Mouse (Mus musculus) CH12.LX (cell line): ENCODE data around the gene D16Ertd472e. TPM values are rescaled to one million over a fixed set of nuclear protein-coding genes. Genes with fewer than 3 reads are reported as not detected.

ENCODE experiments used
- DNase-seq: peaks from one replicate; pipeline ENCODE4 v3.0.0-alpha.2; 2013; ENCODE audit errors: extremely low read depth
- H3K27ac ChIP-seq: 2 replicates; pipeline ENCODE4 v1.5.1; 2012; ENCODE audit warnings: low read depth, mild to moderate bottlenecking, control low read depth, moderate library complexity; ENCODE audit not compliant: insufficient read depth
- H3K27me3 ChIP-seq: replicated peaks from 2 replicates; pipeline ENCODE3; 2012; ENCODE audit warnings: inconsistent platforms
- H3K36me3 ChIP-seq, 2 experiments: replicated peaks in 1 of 2; 2 replicates each; pipeline versions ENCODE3 to v1.6.1; 2012; ENCODE audit warnings: inconsistent platforms in 1 of 2, low read length in 1 of 2, mild to moderate bottlenecking in 1 of 2, mixed read lengths in 1 of 2, moderate library complexity in 1 of 2; ENCODE audit not compliant: control insufficient read depth in 1 of 2, insufficient read depth in 1 of 2
- H3K4me1 ChIP-seq, 2 experiments: 2 replicates each; pipeline ENCODE4 v1.6.1; 2012; ENCODE audit warnings: inconsistent platforms in 1 of 2, moderate library complexity in 1 of 2; ENCODE audit not compliant: insufficient read depth in 2 of 2, control insufficient read depth in 1 of 2
- H3K4me2 ChIP-seq: 2 replicates; pipeline ENCODE4 v1.6.1; 2012; ENCODE audit warnings: low read depth, mild to moderate bottlenecking, control low read depth; ENCODE audit not compliant: poor library complexity, insufficient read depth, severe bottlenecking
- H3K4me3 ChIP-seq, 3 experiments: fragments of 150-350 bp in 1 of 3; sonication (generic) in 1 of 3; replicated peaks in 1 of 3; 2 replicates each; pipeline versions ENCODE3 to v1.5.1; 2011 to 2012; ENCODE audit warnings: low read depth in 2 of 3, low read length in 2 of 3, mild to moderate bottlenecking in 2 of 3, moderate library complexity in 2 of 3, control low read depth in 1 of 3, improper control_type of control experiment in 1 of 3, inconsistent platforms in 1 of 3, mixed read lengths in 1 of 3; ENCODE audit not compliant: poor library complexity in 1 of 3
- H3K79me2 ChIP-seq: replicated peaks from 2 replicates; pipeline ENCODE4 v1.6.1; 2012; ENCODE audit warnings: mild to moderate bottlenecking, moderate library complexity; ENCODE audit not compliant: control insufficient read depth, poor library complexity, insufficient read depth, severe bottlenecking; ENCODE audit errors: extremely low read depth
- H3K9ac ChIP-seq: 2 replicates; pipeline ENCODE4 v1.6.1; 2012; ENCODE audit warnings: low read depth, mild to moderate bottlenecking, control low read depth, moderate library complexity; ENCODE audit not compliant: insufficient read depth
- H3K9me3 ChIP-seq: replicated peaks from 2 replicates; pipeline ENCODE3; 2012; ENCODE audit warnings: low read length, inconsistent platforms, mixed read lengths
- BHLHE40 ChIP-seq: IDR thresholded peaks from 2 replicates; pipeline ENCODE4 v1.6.1; 2011; ENCODE audit warnings: mild to moderate bottlenecking, low read depth, low read length, improper control_type of control experiment
- CTCF ChIP-seq, 2 experiments: IDR thresholded peaks in 1 of 2; conservative IDR thresholded peaks in 1 of 2; 2 replicates each; pipeline ENCODE4 v1.5.1; 2011 to 2012; ENCODE audit warnings: low read depth in 2 of 2, low read length in 2 of 2, improper control_type of control experiment in 1 of 2, inconsistent platforms in 1 of 2, mild to moderate bottlenecking in 1 of 2, moderate library complexity in 1 of 2
- E2F4 ChIP-seq: IDR thresholded peaks from 2 replicates; pipeline ENCODE4 v1.6.1; 2011; ENCODE audit warnings: low read depth, low read length, improper control_type of control experiment; ENCODE audit not compliant: insufficient replicate concordance
- EP300 ChIP-seq: IDR thresholded peaks from 2 replicates; pipeline ENCODE4 v1.6.1; 2011; ENCODE audit warnings: low read length, improper control_type of control experiment
- ETS1 ChIP-seq: conservative IDR thresholded peaks from 2 replicates; pipeline ENCODE4 v1.6.1; 2012; ENCODE audit warnings: low read depth, mild to moderate bottlenecking, inconsistent platforms, low read length, improper control_type of control experiment, moderate library complexity
- GABPA ChIP-seq: IDR thresholded peaks from 2 replicates; pipeline ENCODE4 v1.6.1; 2012; ENCODE audit warnings: low read depth, low read length, improper control_type of control experiment, inconsistent platforms; ENCODE audit not compliant: insufficient replicate concordance
- IRF4 ChIP-seq: IDR thresholded peaks from 2 replicates; pipeline ENCODE4 v1.6.1; 2014; ENCODE audit warnings: low read depth, mild to moderate bottlenecking, inconsistent platforms, low read length, improper control_type of control experiment
- JUN ChIP-seq: IDR thresholded peaks from 2 replicates; pipeline ENCODE4 v1.6.1; 2011; ENCODE audit warnings: low read depth, mild to moderate bottlenecking, low read length, improper control_type of control experiment, moderate library complexity; ENCODE audit not compliant: insufficient read depth
- JUND ChIP-seq: conservative IDR thresholded peaks from 2 replicates; pipeline ENCODE4 v1.6.1; 2011; ENCODE audit warnings: low read depth, low read length, improper control_type of control experiment
- KAT2A ChIP-seq: IDR thresholded peaks from 2 replicates; pipeline ENCODE4 v1.6.1; 2012; ENCODE audit warnings: low read length, improper control_type of control experiment, inconsistent platforms; ENCODE audit not compliant: insufficient replicate concordance
- MEF2A ChIP-seq: IDR thresholded peaks from 2 replicates; pipeline ENCODE4 v1.6.1; 2014; ENCODE audit warnings: low read depth, mild to moderate bottlenecking, inconsistent platforms, low read length, improper control_type of control experiment, borderline replicate concordance
- MYC ChIP-seq: IDR thresholded peaks from 2 replicates; pipeline ENCODE4 v1.6.1; 2011; ENCODE audit warnings: low read depth, mild to moderate bottlenecking, improper control_type of control experiment, low read length
- NELFE ChIP-seq: IDR thresholded peaks from 2 replicates; pipeline ENCODE4 v1.6.1; 2011; ENCODE audit warnings: low read depth, low read length, improper control_type of control experiment
- PAX5 ChIP-seq: IDR thresholded peaks from 2 replicates; pipeline ENCODE4 v1.6.1; 2012; ENCODE audit warnings: low read length, inconsistent platforms, mixed read lengths
- POLR2A ChIP-seq: IDR thresholded peaks from 2 replicates; pipeline ENCODE4 v1.6.1; 2011; ENCODE audit warnings: low read depth, mild to moderate bottlenecking, improper control_type of control experiment, low read length
- POLR2AphosphoS2 ChIP-seq: IDR thresholded peaks from 2 replicates; pipeline ENCODE4 v1.6.1; 2011; ENCODE audit warnings: low read depth, low read length, improper control_type of control experiment
- RAD21 ChIP-seq: IDR thresholded peaks from 2 replicates; pipeline ENCODE4 v1.6.1; 2011; ENCODE audit warnings: low read depth, mild to moderate bottlenecking, low read length, improper control_type of control experiment, moderate library complexity
- RCOR1 ChIP-seq: conservative IDR thresholded peaks from 2 replicates; pipeline ENCODE4 v1.6.1; 2012; ENCODE audit warnings: low read depth, mild to moderate bottlenecking, inconsistent platforms, low read length, improper control_type of control experiment
- SIN3A ChIP-seq: IDR thresholded peaks from 2 replicates; pipeline ENCODE4 v1.6.1; 2012; ENCODE audit warnings: low read length, improper control_type of control experiment, inconsistent platforms
- SMC3 ChIP-seq: IDR thresholded peaks from 2 replicates; pipeline ENCODE4 v1.6.1; 2011; ENCODE audit warnings: low read depth, low read length, improper control_type of control experiment
- TBP ChIP-seq: conservative IDR thresholded peaks from 2 replicates; pipeline ENCODE4 v1.6.1; 2011; ENCODE audit warnings: low read depth, low read length, improper control_type of control experiment
- TCF12 ChIP-seq: IDR thresholded peaks from 2 replicates; pipeline ENCODE4 v1.6.1; 2014; ENCODE audit warnings: low read depth, mild to moderate bottlenecking, inconsistent platforms, low read length, improper control_type of control experiment
- ZC3H11A ChIP-seq: IDR thresholded peaks from 2 replicates; pipeline ENCODE4 v1.6.1; 2012; ENCODE audit warnings: low read depth, mild to moderate bottlenecking, inconsistent platforms, low read length, improper control_type of control experiment
- ZKSCAN1 ChIP-seq: IDR thresholded peaks from 2 replicates; pipeline ENCODE4 v1.6.1; 2012; ENCODE audit warnings: low read depth, inconsistent platforms, low read length, improper control_type of control experiment, borderline replicate concordance
- ZNF384 ChIP-seq: IDR thresholded peaks from 2 replicates; pipeline ENCODE4 v1.6.1; 2012; ENCODE audit warnings: low read depth, low read length, improper control_type of control experiment, inconsistent platforms
- dilution Hi-C: fragments of 300-500 bp; cut with MboI; formaldehyde crosslinking; loops from 2 replicates; pipeline ENCODE4 v1.14.3; 2020; ENCODE audit warnings: low sequenced_read_pairs; ENCODE audit not compliant: extremely low pct_unique_long_range_greater_than_20kb, extremely low pct_ligation_motif_present
- in situ Hi-C: fragments of 300-500 bp; cut with MboI; formaldehyde crosslinking; loops from 3 replicates; pipeline ENCODE4 v1.14.3; 2019; ENCODE audit warnings: low sequenced_read_pairs, low pct_ligation_motif_present, low pct_unique_long_range_greater_than_20kb, mixed read lengths
- polyA plus RNA-seq: library from polyadenylated mRNA; unstranded; fragments of >175 nt; gene quantifications from 2 replicates; pipeline ENCODE4 v1.2.1, GENCODE M21; 2012; ENCODE audit warnings: low read depth; ENCODE audit not compliant: insufficient read length
- total RNA-seq, 2 experiments: library from RNA; depleted of rRNA; stranded (reverse); fragments of 300-350 nt in 1 of 2; fragments of >200 nt in 1 of 2; gene quantifications; 2 replicates each; pipeline ENCODE4 v1.2.3; 2012 to 2014

The D16Ertd472e gene
- total and polyA plus RNA-seq, 3 experiments, result 40.6 to 77.5 (median 65.4) TPM

GRCm38 (mm10) chr16:78591130-78591529 lies 14.6 kb upstream of the D16Ertd472e start:
- Histone ChIP-seq H3K27me3 (no peaks in the 10 kb centered on the region), H3K4me2 (peak overlapping the region; percentile 33), H3K36me3 (no peaks in the 10 kb centered on the region), H3K79me2 (no peaks in the 10 kb centered on the region), H3K9me3 (no peaks in the 10 kb centered on the region), H3K4me1 (peaks cover 0 to 27% of the 10 kb centered on the region in 2 experiments; a peak in 2 of 4 replicates), H3K4me3 (no peak overlapping the region), H3K9ac (no peak overlapping the region; the same call in 1 of the 2 replicates)
- in situ Hi-C loops, result no loop called here
- dilution Hi-C loops, result no loop called here
- TF ChIP-seq MYC (peak; percentile 47; the same call in 1 of the 2 replicates), JUND (peak; percentile 82), EP300 (peak; percentile 92), CTCF (conservative IDR thresholded peaks at IDR 0.05 in 1 of 2, IDR thresholded peaks at IDR 0.05 in 1 of 2; ENCODE audit: low read depth in 2 of 2, low read length in 2 of 2) (no peak), E2F4 (no peak), ETS1 (peak; percentile 63), BHLHE40 (peak; percentile 65), JUN (peak; percentile 76), MEF2A (0 out of 2 replicates have a peak, but pooled peaks have one; percentile 34)
- TF ChIP-seq, all 38 proteins: peak for 7
- H3K27ac ChIP-seq, result no peak overlapping the region
- DNase-seq, result no peak

GRCm38 (mm10) chr16:78588821-78589220 lies 12.3 kb upstream of the D16Ertd472e start:
- dilution Hi-C loops, result no loop called here
- no peaks in the 10 kb centered on the region for H3K9me3 ChIP-seq
- no peak for TF ChIP-seq IRF4
- no peak for TF ChIP-seq MYC
- TF ChIP-seq GABPA, result no peak
- TF ChIP-seq SIN3A, result no peak
- TF ChIP-seq NELFE, result no peak
- TF ChIP-seq, all 38 proteins: peak for 0
- no peak overlapping the region for H3K4me3 ChIP-seq
- H3K4me1 ChIP-seq, result peaks cover 3 to 34% of the 10 kb centered on the region in 2 experiments
- no peak for DNase-seq
- in situ Hi-C loops, result no loop called here
- no peak overlapping the region for H3K9ac ChIP-seq
- H3K27me3 ChIP-seq, result no peaks in the 10 kb centered on the region
- H3K27ac ChIP-seq, result no peak overlapping the region
- no peaks in the 10 kb centered on the region for H3K79me2 ChIP-seq
- H3K36me3 ChIP-seq, result no peaks in the 10 kb centered on the region
- no peak overlapping the region for H3K4me2 ChIP-seq

DNA sequence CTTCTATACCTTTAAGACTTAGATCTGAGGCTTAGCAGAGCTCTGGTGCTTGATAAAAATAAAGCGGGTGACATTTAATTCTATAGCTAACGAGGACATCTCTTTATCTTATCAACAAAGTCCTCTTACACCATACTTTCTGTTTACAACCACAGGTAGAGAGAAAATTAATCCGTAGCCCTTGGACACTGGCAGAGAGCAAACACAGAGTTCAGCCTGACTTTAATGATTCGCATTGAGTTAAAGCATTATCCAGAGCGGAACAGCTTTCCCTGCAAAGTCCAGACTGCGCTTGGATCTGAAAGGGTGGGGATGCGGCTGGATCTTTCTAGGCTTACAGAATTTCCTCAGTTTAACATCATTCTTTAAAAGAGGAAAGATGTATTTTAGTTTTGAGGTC lies 10.1 kb upstream of the D16Ertd472e start:
- no peaks in the 10 kb centered on the region for H3K27me3 ChIP-seq
- H3K4me1 ChIP-seq, result peaks cover 3 to 34% of the 10 kb centered on the region in 2 experiments
- no peak overlapping the region for H3K4me3 ChIP-seq
- no peaks in the 10 kb centered on the region for H3K9me3 ChIP-seq
- no peak for DNase-seq
- H3K79me2 ChIP-seq, result no peaks in the 10 kb centered on the region
- no peak overlapping the region for H3K4me2 ChIP-seq
- in situ Hi-C loops, result no loop called here
- H3K9ac ChIP-seq, result no peak overlapping the region
- H3K36me3 ChIP-seq, result no peaks in the 10 kb centered on the region
- dilution Hi-C loops, result no loop called here
- no peak overlapping the region for H3K27ac ChIP-seq
- TF ChIP-seq ZC3H11A (no peak), POLR2AphosphoS2 (no peak), PAX5 (no peak), SIN3A (no peak), POLR2A (no peak), ZKSCAN1 (no peak), JUND (no peak), MYC (no peak), KAT2A (no peak), TBP (no peak), ETS1 (no peak), RAD21 (no peak), RCOR1 (no peak), ZNF384 (no peak), GABPA (no peak), CTCF (conservative IDR thresholded peaks at IDR 0.05 in 1 of 2, IDR thresholded peaks at IDR 0.05 in 1 of 2; ENCODE audit: low read depth in 2 of 2, low read length in 2 of 2) (no peak), TCF12 (no peak), SMC3 (no peak), JUN (no peak)
